Mouse (Mus musculus): ENCODE results near the gene Paqr7. TPM values are rescaled to one million over a fixed set of nuclear protein-coding genes. Genes with fewer than 3 reads are reported as not detected.

Gene Paqr7
- polyA plus RNA-seq, 1 experiment from 2014 or later = 4.1 TPM

GRCm38 (mm10) chr4:134478031-134478430, 18.5 kb upstream of the Paqr7 start:
- Histone ChIP-seq H3K27ac (no peak overlapping the region), H3K4me2 (replicated peaks) (no peak overlapping the region), H3K9ac (no peak overlapping the region), H3K9me3 (no peaks in the 10 kb centered on the region), H3K36me3 (peaks cover 35% of the 10 kb centered on the region), H3K27me3 (peaks cover 4% of the 10 kb centered on the region; the same call in 1 of the 2 replicates), H3K4me1 (0 out of 2 replicates have a peak, but pooled peaks cover 5% of the 10 kb centered on the region), H3K4me3 (no peak overlapping the region)
- 5% methylated on average over 9 of the region's 9 CpGs for WGBS
- peak; percentile 68 for ATAC-seq (ENCODE audit: low FRiP score, low read depth)

- Histone ChIP-seq H3K27ac (no peak overlapping the region), H3K9ac (no peak overlapping the region), H3K27me3 (peaks cover 4% of the 10 kb centered on the region; the same call in 1 of the 2 replicates), H3K4me2 (replicated peaks) (no peak overlapping the region), H3K4me3 (no peak overlapping the region), H3K9me3 (no peaks in the 10 kb centered on the region), H3K4me1 (0 out of 2 replicates have a peak, but pooled peaks cover 2% of the 10 kb centered on the region), H3K36me3 (peaks cover 21% of the 10 kb centered on the region)
- ATAC-seq (ENCODE audit: low FRiP score, low read depth) = no peak
- 85% methylated on average over 4 of the region's 4 CpGs for WGBS
Measured at GRCm38 (mm10) chr4:134479839-134480238, 16.7 kb upstream of the Paqr7 start.

- Histone ChIP-seq H3K9ac (no peak overlapping the region), H3K4me1 (0 out of 2 replicates have a peak, but pooled peaks cover 2% of the 10 kb centered on the region), H3K9me3 (no peaks in the 10 kb centered on the region), H3K27ac (no peak overlapping the region), H3K4me3 (no peak overlapping the region), H3K27me3 (peaks cover 4% of the 10 kb centered on the region; the same call in 1 of the 2 replicates), H3K4me2 (replicated peaks) (no peak overlapping the region), H3K36me3 (peaks cover 11% of the 10 kb centered on the region)
- WGBS = 25% methylated on average over 6 of the region's 6 CpGs
- no peak for ATAC-seq (ENCODE audit: low FRiP score, low read depth)
Measured at GRCm38 (mm10) chr4:134480864-134481263, 15.6 kb upstream of the Paqr7 start.

GRCm38 (mm10) chr4:134481270-134481669, 15.2 kb upstream of the Paqr7 start:
- Histone ChIP-seq H3K4me3 (no peak overlapping the region), H3K4me1 (0 out of 2 replicates have a peak, but pooled peaks cover 2% of the 10 kb centered on the region), H3K36me3 (peaks cover 7% of the 10 kb centered on the region), H3K27me3 (peaks cover 4% of the 10 kb centered on the region; the same call in 1 of the 2 replicates), H3K9me3 (no peaks in the 10 kb centered on the region), H3K9ac (no peak overlapping the region), H3K27ac (no peak overlapping the region), H3K4me2 (replicated peaks) (no peak overlapping the region)
- 61% methylated on average over 6 of the region's 6 CpGs for WGBS
- no peak for ATAC-seq (ENCODE audit: low FRiP score, low read depth)

GRCm38 (mm10) chr4:134482442-134482841, 14.1 kb upstream of the Paqr7 start:
- ATAC-seq (ENCODE audit: low FRiP score, low read depth) = no peak
- Histone ChIP-seq H3K4me1 (0 out of 2 replicates have a peak, but pooled peaks cover 2% of the 10 kb centered on the region), H3K4me3 (no peak overlapping the region), H3K27me3 (peaks cover 4% of the 10 kb centered on the region; the same call in 1 of the 2 replicates), H3K4me2 (replicated peaks) (no peak overlapping the region), H3K9me3 (no peaks in the 10 kb centered on the region), H3K36me3 (no peaks in the 10 kb centered on the region), H3K27ac (no peak overlapping the region), H3K9ac (no peak overlapping the region)
- WGBS = 76% methylated on average over 8 of the region's 8 CpGs

GRCm38 (mm10) chr4:134483078-134483688, 13.3 kb upstream of the Paqr7 start:
- no peak for ATAC-seq (ENCODE audit: low FRiP score, low read depth)
- Histone ChIP-seq H3K27me3 (peaks cover 4% of the 10 kb centered on the region; the same call in 1 of the 2 replicates), H3K9ac (no peak overlapping the region), H3K9me3 (no peaks in the 10 kb centered on the region), H3K4me3 (no peak overlapping the region), H3K4me2 (replicated peaks) (no peak overlapping the region), H3K27ac (no peak overlapping the region), H3K4me1 (no peaks in the 10 kb centered on the region), H3K36me3 (no peaks in the 10 kb centered on the region)
- 71% methylated on average over 6 of the region's 6 CpGs for WGBS

- Histone ChIP-seq H3K9me3 (no peaks in the 10 kb centered on the region), H3K9ac (no peak overlapping the region), H3K36me3 (no peaks in the 10 kb centered on the region), H3K4me1 (no peaks in the 10 kb centered on the region), H3K27ac (no peak overlapping the region), H3K4me3 (no peak overlapping the region), H3K27me3 (peaks cover 4% of the 10 kb centered on the region; the same call in 1 of the 2 replicates), H3K4me2 (replicated peaks) (no peak overlapping the region)
- ATAC-seq (ENCODE audit: low FRiP score, low read depth) = no peak
- 53% methylated on average over 6 of the region's 6 CpGs for WGBS
Measured at GRCm38 (mm10) chr4:134483696-134484095, 12.8 kb upstream of the Paqr7 start.

GRCm38 (mm10) chr4:134484231-134484630, 12.3 kb upstream of the Paqr7 start:
- Histone ChIP-seq H3K4me3 (no peak overlapping the region), H3K36me3 (no peaks in the 10 kb centered on the region), H3K27me3 (peaks cover 4% of the 10 kb centered on the region; the same call in 1 of the 2 replicates), H3K9me3 (no peaks in the 10 kb centered on the region), H3K4me2 (replicated peaks) (no peak overlapping the region), H3K27ac (no peak overlapping the region), H3K9ac (no peak overlapping the region), H3K4me1 (no peaks in the 10 kb centered on the region)
- WGBS = 81% methylated on average over 10 of the region's 10 CpGs
- no peak for ATAC-seq (ENCODE audit: low FRiP score, low read depth)

- WGBS = 86% methylated on average over 5 of the region's 5 CpGs
- no peak overlapping the region for H3K27ac ChIP-seq
- no peaks in the 10 kb centered on the region for H3K36me3 ChIP-seq
- ATAC-seq (ENCODE audit: low FRiP score, low read depth) = no peak
- no peaks in the 10 kb centered on the region for H3K4me1 ChIP-seq
- H3K4me2 ChIP-seq (replicated peaks) = no peak overlapping the region
- H3K9me3 ChIP-seq = no peaks in the 10 kb centered on the region
- no peak overlapping the region for H3K9ac ChIP-seq
- H3K27me3 ChIP-seq = peaks cover 4% of the 10 kb centered on the region; the same call in 1 of the 2 replicates
- H3K4me3 ChIP-seq = no peak overlapping the region
Measured at GRCm38 (mm10) chr4:134485151-134485900, 11.2 kb upstream of the Paqr7 start.

GRCm38 (mm10) chr4:134488211-134488610, 8.3 kb upstream of the Paqr7 start:
- H3K27me3 ChIP-seq = no peaks in the 10 kb centered on the region
- no peak overlapping the region for H3K4me2 ChIP-seq (replicated peaks)
- no peaks in the 10 kb centered on the region for H3K9me3 ChIP-seq
- no peak overlapping the region for H3K27ac ChIP-seq
- no peak overlapping the region for H3K9ac ChIP-seq
- WGBS = 89% methylated on average over 5 of the region's 5 CpGs
- H3K4me1 ChIP-seq = no peaks in the 10 kb centered on the region; the same call in 1 of the 2 replicates
- ATAC-seq (ENCODE audit: low FRiP score, low read depth) = no peak
- no peak overlapping the region for H3K4me3 ChIP-seq
- H3K36me3 ChIP-seq = no peaks in the 10 kb centered on the region

GRCm38 (mm10) chr4:134489986-134490665, 6.4 kb upstream of the Paqr7 start:
- no peak overlapping the region for H3K27ac ChIP-seq
- ATAC-seq (ENCODE audit: low FRiP score, low read depth) = no peak
- 89% methylated on average over 11 of the region's 11 CpGs for WGBS
- no peak overlapping the region for H3K4me2 ChIP-seq (replicated peaks)
- no peaks in the 10 kb centered on the region for H3K9me3 ChIP-seq
- no peaks in the 10 kb centered on the region for H3K27me3 ChIP-seq
- no peak overlapping the region for H3K4me3 ChIP-seq
- H3K9ac ChIP-seq = no peak overlapping the region
- peaks cover 4% of the 10 kb centered on the region for H3K4me1 ChIP-seq
- H3K36me3 ChIP-seq = no peaks in the 10 kb centered on the region

- Histone ChIP-seq H3K4me2 (replicated peaks) (no peak overlapping the region), H3K4me1 (peaks cover 20% of the 10 kb centered on the region), H3K4me3 (no peak overlapping the region), H3K27ac (no peak overlapping the region), H3K9ac (no peak overlapping the region), H3K36me3 (no peaks in the 10 kb centered on the region), H3K27me3 (no peaks in the 10 kb centered on the region), H3K9me3 (no peaks in the 10 kb centered on the region)
- 66% methylated on average over 6 of the region's 6 CpGs for WGBS
- no peak for ATAC-seq (ENCODE audit: low FRiP score, low read depth)
Measured at GRCm38 (mm10) chr4:134491716-134492115, 4.8 kb upstream of the Paqr7 start.

Data from limb, embryonic 13.5 days (tissue).